Mouse (Mus musculus) gastrocnemius, postnatal 10 days (tissue): Measurements from ENCODE around the gene Eml1. TPM values are rescaled to one million over a fixed set of nuclear protein-coding genes. Genes with fewer than 3 reads are reported as not detected.

Experiments used
- DNase-seq: peaks from one replicate; pipeline ENCODE4 v3.0.0; 2021; ENCODE audit warnings: mixed read lengths
- total RNA-seq, 2 experiments: library from RNA; stranded (reverse); gene quantifications; 2 replicates each; pipeline ENCODE4 v1.2.3; 2021

The Eml1 gene
- total RNA-seq, 2 experiments from 2014 or later, result 127 to 132 TPM

DNA sequence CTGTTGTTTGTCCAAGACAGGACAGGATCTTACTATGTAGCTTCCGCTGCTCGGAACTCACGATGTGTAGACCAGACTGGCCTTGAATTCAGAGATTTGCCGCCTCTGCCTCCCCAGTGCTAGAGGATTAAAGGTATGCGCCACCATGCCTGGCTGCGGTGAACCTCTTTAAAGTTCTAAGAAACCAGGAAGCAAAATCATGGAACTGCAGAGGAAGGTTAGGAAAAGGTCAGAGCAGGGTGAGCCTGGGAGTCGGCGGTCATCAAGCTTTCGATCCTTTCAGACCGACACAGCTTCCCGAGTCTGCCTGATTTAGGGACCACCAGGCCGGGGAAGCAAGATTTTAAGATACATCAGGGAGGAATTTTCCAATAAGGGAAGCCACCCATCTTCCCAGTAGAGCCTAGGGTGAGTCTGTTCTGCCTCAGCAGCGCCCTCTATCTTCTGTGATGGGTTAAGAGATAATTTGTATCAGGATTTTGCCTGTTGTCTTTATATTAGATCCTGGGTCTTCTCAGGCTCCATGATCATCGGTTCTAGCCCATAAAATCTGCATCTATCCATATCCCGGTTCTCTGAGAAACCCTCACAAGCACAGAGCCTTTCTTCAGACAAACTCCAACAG, 176.6 kb downstream of the Eml1 start:
- no peak for DNase-seq

DNA sequence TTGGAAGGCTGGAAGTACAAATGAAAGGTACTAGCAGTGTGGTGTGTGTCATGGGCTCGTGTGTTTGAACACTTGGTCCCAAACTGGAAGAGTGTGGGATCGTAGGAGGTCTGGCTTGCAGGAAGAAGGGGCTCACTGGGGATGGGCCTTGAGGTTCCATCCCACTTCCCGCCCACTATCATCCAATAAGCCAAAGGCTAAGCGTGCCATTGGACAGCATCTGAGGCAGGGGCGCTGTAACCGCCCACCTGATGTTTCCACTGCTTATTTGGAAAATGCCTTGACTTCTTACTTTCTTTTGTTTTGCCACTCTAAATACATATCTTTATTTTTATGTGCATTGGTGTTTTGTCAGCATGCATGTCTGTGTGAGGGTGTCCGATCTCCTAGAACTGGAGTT, 181.0 kb downstream of the Eml1 start:
- no peak for DNase-seq

DNA sequence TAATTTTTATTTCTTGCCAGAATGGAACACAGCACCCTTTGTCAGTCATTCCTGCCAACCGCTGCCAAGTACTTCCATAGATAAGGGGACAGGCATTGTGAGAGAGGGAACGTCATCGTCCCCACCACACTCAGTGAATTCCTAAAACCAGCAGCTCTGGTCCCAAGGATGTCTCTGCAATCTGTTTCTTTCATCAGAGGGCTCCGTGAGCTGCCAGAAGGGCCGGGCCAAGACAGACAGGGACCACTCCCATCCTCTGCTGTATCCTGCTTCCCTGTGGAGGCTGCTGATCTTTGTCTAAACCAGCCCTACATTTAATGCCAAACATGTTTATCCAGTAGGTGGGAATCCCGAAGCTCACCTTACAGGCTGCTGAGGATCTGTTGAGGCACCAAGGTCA, 182.3 kb downstream of the Eml1 start:
- no peak for DNase-seq

DNA sequence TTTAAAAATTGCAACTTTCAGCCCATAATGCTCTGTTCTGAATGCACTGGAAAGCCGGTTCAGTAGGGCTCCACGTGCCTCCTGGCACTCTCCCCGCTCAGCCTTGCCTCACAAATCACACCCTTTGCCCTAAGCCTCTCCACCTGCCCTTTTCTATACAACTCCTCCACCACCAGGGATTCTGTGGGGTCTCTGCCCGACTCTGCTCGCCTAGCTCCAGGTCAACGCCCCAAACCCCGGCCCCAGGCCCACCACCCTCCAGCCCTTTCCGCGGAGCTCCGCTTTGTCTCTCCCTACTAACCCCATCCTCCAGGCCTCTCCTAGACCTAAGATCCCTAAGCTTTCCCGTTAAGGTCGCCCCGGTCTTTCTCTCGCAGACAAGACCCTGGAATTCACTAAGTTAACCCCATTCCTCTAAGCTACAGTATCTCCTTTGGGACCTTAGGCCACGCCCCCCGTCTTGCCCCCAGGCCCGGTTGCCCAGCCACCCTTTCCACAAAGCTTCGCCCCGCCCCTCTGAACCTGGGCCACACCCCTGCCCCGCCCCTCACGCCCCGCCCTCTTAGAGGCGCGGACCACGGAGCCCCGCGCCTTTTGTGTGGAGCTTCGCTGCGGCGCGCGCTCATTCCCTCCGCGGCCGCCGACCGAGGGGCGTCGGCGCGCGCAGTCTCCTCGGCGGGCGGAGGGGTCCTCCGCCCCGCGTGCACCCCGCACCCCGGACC, 183.5 kb downstream of the Eml1 start, which contains the start of gene Evl:
TSS of gene Evl (plus strand) at position 601 of the 722 bp plus-strand sequence.
- DNase-seq, result peak; percentile 86

DNA sequence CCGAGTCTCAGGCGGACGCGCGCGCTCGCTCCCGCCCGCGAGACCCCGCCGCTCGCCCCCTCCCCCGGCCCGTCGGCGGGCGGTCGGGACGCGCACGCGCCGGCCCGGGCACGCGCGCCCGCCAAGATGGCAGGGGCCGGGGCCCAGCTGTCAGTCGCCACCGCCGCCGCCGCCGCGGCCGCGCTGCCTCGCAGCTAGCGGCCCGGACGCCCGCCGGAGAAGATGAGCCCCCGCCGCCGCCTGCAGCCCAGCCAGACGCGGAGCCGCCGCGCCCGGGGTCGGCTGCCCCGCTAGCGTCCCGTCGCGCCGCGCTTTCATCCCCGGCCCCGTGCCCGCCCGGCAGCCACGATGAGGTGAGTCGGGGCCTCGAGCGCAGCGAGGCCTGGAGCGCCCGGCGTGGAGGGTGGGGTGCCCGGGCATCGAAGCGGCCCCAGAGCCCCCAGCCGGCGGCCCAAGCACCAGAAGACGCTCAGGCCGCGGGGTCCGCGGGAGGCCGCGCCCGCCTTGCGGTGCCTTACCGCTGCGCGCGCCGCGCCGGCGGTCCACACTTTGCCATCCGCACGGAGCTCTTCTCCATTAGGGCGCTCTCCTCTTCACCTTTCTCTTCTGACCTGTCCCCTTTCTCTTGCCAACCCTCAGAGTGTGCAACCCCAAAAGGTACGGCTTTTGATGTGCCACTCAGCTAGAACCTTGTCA, 184.3 kb downstream of the Eml1 start:
- DNase-seq, result peak; percentile 53

DNA sequence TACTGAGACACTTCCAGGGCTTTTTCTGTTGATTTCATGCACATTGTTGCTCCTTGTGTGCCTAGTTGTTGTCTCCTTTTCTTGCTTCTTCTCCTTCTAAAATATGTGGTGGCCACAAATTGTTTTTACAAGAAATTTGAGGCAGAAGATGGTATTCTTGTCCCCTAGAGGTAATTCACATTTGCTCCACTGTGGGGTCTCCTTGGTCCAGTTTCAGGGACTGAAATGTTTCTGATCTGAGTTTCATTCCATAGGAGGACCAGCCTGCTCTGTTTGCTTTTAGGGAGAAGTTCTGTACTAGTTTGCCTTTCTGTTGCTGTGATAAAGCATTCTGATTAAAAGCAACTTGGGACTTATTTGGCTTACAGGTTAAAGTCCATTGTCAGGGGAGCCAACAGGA, 187.4 kb downstream of the Eml1 start:
- no peak for DNase-seq

DNA sequence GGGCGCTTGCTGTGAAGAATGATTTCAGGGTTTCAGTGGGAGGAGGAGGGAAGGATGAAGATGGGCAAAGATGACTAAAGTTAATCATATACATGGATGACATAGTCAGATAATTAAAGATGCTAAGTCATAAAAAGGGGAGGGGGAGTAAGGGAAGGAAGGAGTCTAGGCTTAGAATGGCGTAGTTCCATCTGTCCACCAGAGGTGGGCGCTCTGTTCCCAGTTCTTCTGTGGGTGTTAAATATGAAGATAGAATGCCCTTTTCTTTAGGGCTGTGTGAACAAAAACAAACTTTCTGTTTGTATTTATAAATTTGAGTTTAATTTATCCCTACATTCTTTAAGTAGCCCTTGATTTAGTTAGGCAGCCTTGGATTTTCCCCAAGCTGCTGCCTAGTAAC, 192.5 kb downstream of the Eml1 start:
- DNase-seq, result peak; percentile 20

DNA sequence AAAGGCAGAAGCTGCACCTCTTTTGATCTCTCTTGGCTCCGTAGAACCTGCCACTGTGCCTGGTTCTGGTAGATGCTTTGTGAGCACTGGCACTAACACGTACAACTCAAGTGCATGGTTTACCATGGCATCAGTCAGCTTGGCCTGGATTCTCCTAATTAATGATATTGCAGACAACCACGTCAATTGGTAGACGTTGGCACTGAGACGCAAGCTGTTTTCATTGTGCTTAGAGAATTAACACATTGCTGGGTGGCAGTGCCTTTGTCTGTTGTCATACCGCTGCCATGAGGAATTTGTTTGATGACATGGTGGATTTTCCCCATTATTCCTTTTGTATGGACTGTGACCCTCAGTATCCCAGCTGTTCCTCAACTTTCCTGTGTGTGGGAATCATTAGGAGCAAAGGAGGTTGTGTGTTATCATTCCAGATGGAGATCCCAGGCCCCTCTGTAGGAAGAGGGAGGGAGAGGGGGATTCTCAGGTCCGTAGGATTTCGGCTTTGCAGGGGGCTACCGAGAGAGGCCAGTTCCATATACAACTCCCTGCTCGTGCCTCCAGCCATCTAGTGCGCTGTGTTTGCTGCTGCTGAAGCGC, 194.3 kb downstream of the Eml1 start:
- DNase-seq, result no peak

DNA sequence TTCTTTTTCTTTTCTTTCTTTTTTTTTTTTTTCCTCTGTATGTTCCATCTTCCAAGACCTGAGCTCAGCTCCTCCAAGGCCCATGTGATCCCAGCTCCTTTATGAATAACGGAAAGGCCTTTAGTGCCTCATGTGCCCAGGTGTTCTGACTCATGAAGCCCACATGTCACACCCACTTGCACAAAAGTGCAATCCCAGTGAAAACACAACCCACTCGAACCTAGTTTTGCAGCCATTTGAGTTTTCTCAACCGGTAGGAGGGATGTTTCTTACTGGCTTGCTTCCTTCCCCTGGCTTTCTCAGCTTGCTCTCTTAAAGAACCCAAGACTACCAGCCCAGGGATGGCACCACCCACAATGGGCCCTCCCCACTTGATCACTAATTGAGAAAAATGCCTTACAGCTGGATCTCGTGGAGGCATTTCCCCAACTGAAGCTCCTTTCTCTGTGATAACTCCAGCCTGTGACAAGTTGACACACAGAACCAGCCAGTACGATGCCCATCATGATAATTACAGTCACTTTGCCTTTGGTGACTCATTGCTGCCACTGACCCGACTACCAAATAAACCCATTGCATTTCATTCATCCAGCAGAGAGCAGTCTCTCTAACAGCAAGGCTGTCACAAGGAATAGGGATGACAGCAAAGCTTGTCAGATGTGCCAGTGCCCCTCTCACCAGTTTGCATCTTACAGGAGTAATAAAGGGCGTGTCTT, 208.6 kb downstream of the Eml1 start:
- DNase-seq, result no peak

DNA sequence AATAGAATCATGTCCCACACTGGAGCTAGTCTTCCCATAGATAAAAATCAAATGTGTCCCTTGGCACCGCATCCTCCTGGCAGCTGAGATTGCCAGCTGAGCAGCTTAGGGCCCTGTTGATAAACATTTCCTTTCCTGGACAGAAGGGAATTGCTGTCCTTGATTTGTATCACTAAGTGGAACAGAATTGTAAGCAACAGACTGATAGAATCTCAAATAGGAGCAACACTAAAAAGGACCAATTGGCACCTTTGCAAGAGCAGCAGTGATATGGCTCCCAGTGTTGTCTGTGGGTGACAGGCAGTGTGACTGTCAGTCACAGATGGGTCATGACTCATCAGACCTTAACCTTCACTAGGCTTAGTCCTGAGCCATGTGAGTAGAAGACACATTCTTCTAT, 213.0 kb downstream of the Eml1 start:
- DNase-seq, result no peak

Other genes starting within 250 kb of the Eml1 start
- gene Setd3, start 191.6 kb upstream of the Eml1 start, total RNA-seq, result 10 to 100 TPM; 82.7 to 91.8 TPM
- gene Ccnk, start 191.4 kb upstream of the Eml1 start, total RNA-seq, result 10 to 100 TPM; 30.1 to 32.2 TPM
- 1 to 10 TPM; 5.0 to 5.1 TPM for gene Ccdc85c, start 95.5 kb upstream of the Eml1 start, total RNA-seq
- gene Hhipl1, start 64.7 kb upstream of the Eml1 start, total RNA-seq, result under 1 TPM; 0.38 to 0.54 TPM
- gene Cyp46a1, start 36.6 kb upstream of the Eml1 start, total RNA-seq, result 1 to 10 TPM; 1.1 to 1.5 TPM
- gene Evl, start 183.8 kb downstream of the Eml1 start, total RNA-seq, result 10 to 100 TPM; 46.3 to 55.1 TPM